Mouse (Mus musculus): ENCODE results near the gene Phtf1.

DNA sequence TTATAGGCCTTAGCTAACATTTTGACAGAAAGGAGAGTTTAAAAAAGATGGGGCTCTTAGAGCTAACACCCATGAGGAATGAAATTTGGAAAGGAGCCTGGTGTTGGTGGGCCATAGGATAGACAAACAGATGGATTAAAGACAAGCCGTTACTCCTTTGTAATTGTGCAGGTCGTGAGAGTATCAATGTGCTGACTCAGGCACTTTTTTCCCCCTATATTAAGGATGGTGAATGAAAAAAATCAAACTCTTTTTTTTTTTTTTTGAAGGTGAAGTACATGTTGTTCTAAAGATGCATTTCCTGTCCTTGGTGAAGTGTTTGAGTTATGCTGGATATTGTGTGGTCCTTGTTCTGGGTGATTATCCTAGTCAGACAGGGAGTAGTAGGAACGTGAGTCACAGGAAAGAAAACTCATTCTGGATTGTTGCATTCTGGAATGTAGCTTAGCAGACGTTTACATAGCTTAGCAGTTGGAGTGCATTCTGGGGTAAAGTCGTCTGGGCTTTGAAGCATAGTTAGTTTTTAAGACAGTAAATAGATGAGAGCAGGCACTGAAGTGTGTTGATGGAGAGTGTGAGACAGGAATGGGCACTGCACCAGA lies 20.0 kb downstream of the Phtf1 start:
- TF ChIP-seq CTCF (IDR thresholded peaks at IDR 0.05; ENCODE audit: low read depth, low read length) (no peak), POLR2A (IDR thresholded peaks at IDR 0.05; ENCODE audit: extremely low read depth, insufficient read depth, low read length) (no peak)

All from liver, adult 2 months (tissue).